Mouse (Mus musculus) limb, embryonic 13.5 days (tissue): Measurements from ENCODE around the gene Gm45213. TPM values are rescaled to one million over a fixed set of nuclear protein-coding genes. Genes with fewer than 3 reads are reported as not detected.

Source experiments
- ATAC-seq: fragments of 200-750 bp; cut with Nextera tagmentation; 2 replicates; pipeline ENCODE4 v1.8.0; 2017; ENCODE audit warnings: low read depth, moderate number of reproducible peaks, moderate TSS enrichment; ENCODE audit not compliant: low FRiP score
- H3K27ac ChIP-seq: fragments of 300-500 bp; sonication (generic); 2 replicates; pipeline ENCODE4 v1.5.1; 2015; ENCODE audit warnings: inconsistent platforms, mild to moderate bottlenecking, moderate library complexity
- H3K27me3 ChIP-seq: fragments of 300-500 bp; sonication (generic); 2 replicates; pipeline ENCODE4 v1.6.1; 2015; ENCODE audit warnings: mild to moderate bottlenecking, inconsistent platforms
- H3K36me3 ChIP-seq: fragments of 300-500 bp; sonication (generic); 2 replicates; pipeline ENCODE4 v1.6.1; 2015; ENCODE audit warnings: inconsistent platforms, mild to moderate bottlenecking, moderate library complexity
- H3K4me1 ChIP-seq: fragments of 300-500 bp; sonication (generic); 2 replicates; pipeline ENCODE4 v1.6.1; 2015; ENCODE audit warnings: inconsistent platforms
- H3K4me2 ChIP-seq: fragments of 300-500 bp; sonication (generic); replicated peaks from 2 replicates; pipeline ENCODE4 v1.6.1; 2015; ENCODE audit warnings: inconsistent platforms, mild to moderate bottlenecking, moderate library complexity
- H3K4me3 ChIP-seq: fragments of 300-500 bp; sonication (generic); 2 replicates; pipeline ENCODE4 v1.5.1; 2015; ENCODE audit warnings: moderate library complexity, mild to moderate bottlenecking, inconsistent platforms
- H3K9ac ChIP-seq: fragments of 300-500 bp; sonication (generic); 2 replicates; pipeline ENCODE4 v1.6.1; 2015; ENCODE audit warnings: mild to moderate bottlenecking, inconsistent platforms
- H3K9me3 ChIP-seq: fragments of 300-500 bp; sonication (generic); 2 replicates; pipeline ENCODE4 v1.6.1; 2016; ENCODE audit warnings: inconsistent platforms
- WGBS: fragments of 180-500 bp; shearing (Covaris S2); methylation state at CpG from one replicate; pipeline ENCODE4 v1.1.7; 2015; 5-methylcytosine and 5-hydroxymethylcytosine counted together
- polyA plus RNA-seq: library from polyadenylated mRNA; unstranded; fragments of >200 nt; fragmentation: Nextera tagmentation; extraction: Ambion mirVana; gene quantifications from 2 replicates; pipeline ENCODE4 v1.2.1, GENCODE M21; 2015

The Gm45213 gene
- polyA plus RNA-seq, 1 experiment from 2014 or later = not detected

DNA sequence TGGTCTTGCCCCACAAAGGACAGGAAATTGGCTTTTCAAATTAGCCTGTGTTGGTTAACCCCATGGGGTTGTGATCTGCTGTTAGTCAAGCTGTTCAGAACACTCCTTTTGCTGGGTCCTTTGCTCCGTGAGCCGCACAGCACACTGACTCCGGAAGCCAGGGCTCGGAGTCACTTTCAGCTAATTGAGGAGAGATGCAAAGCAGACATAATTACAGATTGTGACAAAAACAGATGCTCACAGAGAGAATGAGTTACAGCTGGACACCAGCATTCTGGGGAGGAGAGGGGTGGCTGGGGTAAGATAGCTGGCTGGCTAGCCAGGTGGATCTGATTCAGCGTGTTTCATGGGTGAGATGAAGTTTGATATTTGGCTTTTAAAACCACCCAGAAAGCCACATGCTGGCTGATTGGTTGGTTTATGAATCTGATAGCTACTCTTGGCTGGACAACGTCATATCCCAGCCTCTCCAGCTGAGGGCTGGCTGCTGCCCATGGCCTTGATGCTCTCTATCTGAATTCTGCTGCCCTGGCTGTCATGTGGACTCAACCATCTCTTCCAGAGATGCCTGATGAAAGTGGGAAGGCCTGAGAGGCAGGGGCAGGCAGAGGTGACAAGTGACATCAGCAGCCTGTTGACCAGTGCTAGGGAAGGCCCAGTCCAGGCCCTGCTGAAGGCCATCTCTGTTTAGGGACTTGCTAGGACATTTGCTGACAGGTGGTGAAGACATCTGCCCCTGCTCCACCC is 14.5 kb upstream of the Gm45213 start:
- no peak overlapping the region for H3K27ac ChIP-seq
- 0 out of 2 replicates have a peak, but pooled peaks cover 7% of the 10 kb centered on the region for H3K36me3 ChIP-seq
- peaks cover 17% of the 10 kb centered on the region for H3K4me1 ChIP-seq
- H3K9me3 ChIP-seq = no peaks in the 10 kb centered on the region
- no peak overlapping the region; the same call in 1 of the 2 replicates for H3K4me2 ChIP-seq
- peaks cover 6% of the 10 kb centered on the region; the same call in 1 of the 2 replicates for H3K27me3 ChIP-seq
- 27% methylated on average over 6 of the region's 6 CpGs for WGBS
- no peak for ATAC-seq
- H3K9ac ChIP-seq = no peak overlapping the region
- H3K4me3 ChIP-seq = no peak overlapping the region

DNA sequence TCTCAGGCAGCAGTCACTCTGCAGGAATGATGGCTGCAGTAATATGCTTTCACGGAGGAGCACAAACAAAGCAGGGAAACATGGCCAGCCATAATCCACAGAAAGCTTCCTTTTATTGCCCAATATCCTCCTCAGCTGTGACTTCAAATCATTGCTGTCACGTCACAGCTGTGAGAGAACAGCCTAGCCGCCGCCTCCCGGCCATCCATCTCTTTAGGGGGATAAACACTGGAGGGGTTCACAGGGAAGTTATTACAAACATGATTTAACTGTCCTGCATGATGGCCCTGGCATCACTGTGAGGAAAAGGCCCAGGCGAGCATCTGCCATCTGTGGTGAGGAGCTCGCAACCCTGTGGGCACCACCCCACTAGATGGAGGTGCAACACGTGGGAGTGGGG is 6.6 kb upstream of the Gm45213 start:
- H3K9ac ChIP-seq = no peak overlapping the region
- ATAC-seq = no peak

GRCm38 (mm10) chr7:66038261-66038660 is 5.1 kb upstream of the Gm45213 start:
- peaks cover 64% of the 10 kb centered on the region for H3K27me3 ChIP-seq
- H3K36me3 ChIP-seq = no peaks in the 10 kb centered on the region
- 26% methylated on average over 3 of the region's 3 CpGs for WGBS
- no peaks in the 10 kb centered on the region for H3K9me3 ChIP-seq
- peak overlapping the region; percentile 60 for H3K4me2 ChIP-seq
- no peak overlapping the region for H3K27ac ChIP-seq
- peaks cover 56% of the 10 kb centered on the region for H3K4me1 ChIP-seq
- H3K9ac ChIP-seq = no peak overlapping the region
- no peak for ATAC-seq
- no peak overlapping the region for H3K4me3 ChIP-seq

More for the DNA sequence above, 6.6 kb upstream of the Gm45213 start:
- Histone ChIP-seq H3K27me3 (peaks cover 52% of the 10 kb centered on the region), H3K27ac (no peak overlapping the region), H3K4me1 (peaks cover 52% of the 10 kb centered on the region), H3K9me3 (no peaks in the 10 kb centered on the region), H3K4me3 (no peak overlapping the region), H3K36me3 (no peaks in the 10 kb centered on the region), H3K4me2 (no peak overlapping the region)
- WGBS = 60% methylated on average over 8 of the region's 8 CpGs

DNA sequence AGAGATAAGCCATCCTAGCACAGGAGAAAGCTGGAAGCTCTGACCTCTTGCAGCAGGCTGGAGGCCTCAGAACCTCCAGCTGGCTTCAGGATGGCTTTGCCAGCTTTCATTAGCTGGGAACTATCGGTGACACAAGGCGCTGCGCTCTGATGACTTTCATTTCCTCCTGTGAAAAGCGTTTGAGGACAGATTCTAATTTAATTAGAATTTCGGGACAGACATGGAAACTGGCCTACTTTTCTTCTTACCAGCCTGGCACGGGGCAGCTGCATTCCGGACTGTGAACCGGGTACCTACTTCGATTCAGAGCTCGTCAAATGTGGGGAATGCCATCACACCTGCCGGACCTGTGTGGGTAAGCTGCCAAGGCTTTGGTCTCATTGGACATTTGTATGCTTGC is 4.7 kb upstream of the Gm45213 start:
- Histone ChIP-seq H3K4me2 (peak overlapping the region; percentile 60), H3K4me3 (no peak overlapping the region), H3K9ac (no peak overlapping the region), H3K4me1 (peaks cover 61% of the 10 kb centered on the region), H3K36me3 (no peaks in the 10 kb centered on the region), H3K9me3 (no peaks in the 10 kb centered on the region), H3K27me3 (peaks cover 64% of the 10 kb centered on the region), H3K27ac (no peak overlapping the region; the same call in 1 of the 2 replicates)
- no peak for ATAC-seq
- 24% methylated on average over 11 of the region's 11 CpGs for WGBS

- H3K9me3 ChIP-seq = no peaks in the 10 kb centered on the region
- H3K27ac ChIP-seq = no peak overlapping the region
- H3K36me3 ChIP-seq = no peaks in the 10 kb centered on the region
- H3K4me2 ChIP-seq = peak overlapping the region; percentile 60
- H3K9ac ChIP-seq = no peak overlapping the region
- peaks cover 55% of the 10 kb centered on the region for H3K27me3 ChIP-seq
- H3K4me3 ChIP-seq = peak overlapping the region; percentile 32
- peaks cover 64% of the 10 kb centered on the region for H3K4me1 ChIP-seq
- no peak for ATAC-seq
- 52% methylated on average over 18 of the region's 18 CpGs for WGBS
Observed at GRCm38 (mm10) chr7:66040026-66040814, 3.2 kb upstream of the Gm45213 start.

GRCm38 (mm10) chr7:66044617-66045016 is 1.2 kb downstream of the Gm45213 start:
- no peaks in the 10 kb centered on the region for H3K9me3 ChIP-seq
- no peak overlapping the region for H3K4me3 ChIP-seq
- H3K4me1 ChIP-seq = peaks cover 67% of the 10 kb centered on the region
- H3K4me2 ChIP-seq = no peak overlapping the region
- ATAC-seq = no peak
- 23% methylated on average over 9 of the region's 9 CpGs for WGBS
- no peaks in the 10 kb centered on the region; the same call in 1 of the 2 replicates for H3K36me3 ChIP-seq
- H3K9ac ChIP-seq = no peak overlapping the region
- no peak overlapping the region for H3K27ac ChIP-seq
- peaks cover 48% of the 10 kb centered on the region for H3K27me3 ChIP-seq

DNA sequence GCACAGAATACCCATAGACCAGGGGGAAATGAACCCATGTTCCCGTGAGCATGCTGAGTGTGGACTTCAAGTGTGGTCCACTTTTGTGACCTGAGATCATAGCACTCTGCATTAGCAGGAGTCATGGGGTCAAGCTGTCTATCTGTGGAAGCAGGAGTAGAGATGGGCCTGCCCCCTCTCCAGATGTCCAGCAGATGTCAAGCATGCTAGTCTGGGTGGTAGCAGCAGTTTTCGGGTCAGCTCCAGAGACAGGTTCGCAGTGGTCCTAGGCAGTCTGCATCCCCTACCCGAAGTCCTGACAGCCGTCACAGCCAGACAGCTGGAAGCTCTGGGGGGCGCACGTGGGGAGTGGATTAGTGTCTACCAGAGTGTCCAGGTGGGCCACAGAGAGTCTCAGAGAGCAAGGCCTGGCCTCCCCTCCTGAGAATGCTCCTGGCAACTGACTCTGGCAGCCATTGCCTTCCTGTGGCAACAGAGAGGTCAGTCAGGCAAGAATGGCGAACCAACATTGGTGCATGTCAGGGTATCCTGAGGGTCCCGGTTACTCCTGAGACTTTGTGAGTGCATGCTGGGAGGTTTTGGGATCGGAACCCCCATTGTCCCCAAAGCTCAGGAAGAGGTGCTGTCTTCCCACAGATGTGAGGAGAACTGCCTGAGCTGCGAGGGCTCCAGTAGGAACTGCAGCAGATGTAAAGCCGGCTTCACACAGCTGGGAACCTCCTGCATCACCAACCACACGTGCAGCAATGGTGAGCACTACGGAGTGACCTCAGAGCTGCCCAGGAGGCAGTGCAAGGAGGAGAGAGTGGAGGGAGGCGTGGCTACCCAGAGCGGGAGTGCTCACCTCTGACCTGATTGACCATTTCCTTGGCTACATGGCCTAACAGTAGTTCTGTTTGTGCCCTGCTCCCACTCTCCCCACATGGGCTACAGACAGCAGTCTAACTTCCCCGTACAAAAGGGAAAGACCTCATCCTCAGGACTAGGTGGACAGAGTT is 3.8 kb downstream of the Gm45213 start:
- Histone ChIP-seq H3K4me1 (peaks cover 53% of the 10 kb centered on the region), H3K9ac (0 out of 2 replicates have a peak overlapping the region, but pooled peaks have one; percentile 13), H3K4me3 (no peak overlapping the region), H3K9me3 (no peaks in the 10 kb centered on the region), H3K36me3 (no peaks in the 10 kb centered on the region; the same call in 1 of the 2 replicates), H3K27me3 (peaks cover 38% of the 10 kb centered on the region), H3K4me2 (no peak overlapping the region), H3K27ac (no peak overlapping the region)
- 38% methylated on average over 17 of the region's 17 CpGs for WGBS
- ATAC-seq = no peak

DNA sequence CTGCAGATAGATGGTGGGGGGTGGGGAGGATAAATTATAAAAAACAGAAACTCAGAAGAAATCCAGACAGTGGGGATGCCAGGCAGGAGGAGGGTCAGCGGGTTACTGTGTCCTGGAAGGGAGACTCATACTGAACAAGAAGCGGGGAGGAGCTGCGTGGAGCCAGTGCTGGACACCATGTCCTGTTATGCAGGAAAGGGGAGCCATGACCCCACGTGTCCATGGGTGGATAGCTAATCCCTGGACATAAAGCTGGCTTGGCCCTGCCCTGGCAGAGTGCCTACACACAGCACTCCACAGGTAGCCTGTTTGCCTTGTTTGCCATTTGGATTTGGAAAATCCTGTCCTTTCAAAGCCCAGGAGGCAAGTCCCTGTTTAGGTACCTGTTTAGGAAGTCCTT is 4.6 kb downstream of the Gm45213 start:
- no peak for ATAC-seq
- no peak overlapping the region for H3K4me2 ChIP-seq
- H3K36me3 ChIP-seq = no peaks in the 10 kb centered on the region; the same call in 1 of the 2 replicates
- H3K4me1 ChIP-seq = peaks cover 52% of the 10 kb centered on the region
- no peak overlapping the region for H3K9ac ChIP-seq
- no peak overlapping the region for H3K4me3 ChIP-seq
- WGBS = 77% methylated on average over 4 of the region's 4 CpGs
- H3K27ac ChIP-seq = no peak overlapping the region
- H3K9me3 ChIP-seq = 0 out of 2 replicates have a peak, but pooled peaks cover 3% of the 10 kb centered on the region
- H3K27me3 ChIP-seq = peaks cover 31% of the 10 kb centered on the region

DNA sequence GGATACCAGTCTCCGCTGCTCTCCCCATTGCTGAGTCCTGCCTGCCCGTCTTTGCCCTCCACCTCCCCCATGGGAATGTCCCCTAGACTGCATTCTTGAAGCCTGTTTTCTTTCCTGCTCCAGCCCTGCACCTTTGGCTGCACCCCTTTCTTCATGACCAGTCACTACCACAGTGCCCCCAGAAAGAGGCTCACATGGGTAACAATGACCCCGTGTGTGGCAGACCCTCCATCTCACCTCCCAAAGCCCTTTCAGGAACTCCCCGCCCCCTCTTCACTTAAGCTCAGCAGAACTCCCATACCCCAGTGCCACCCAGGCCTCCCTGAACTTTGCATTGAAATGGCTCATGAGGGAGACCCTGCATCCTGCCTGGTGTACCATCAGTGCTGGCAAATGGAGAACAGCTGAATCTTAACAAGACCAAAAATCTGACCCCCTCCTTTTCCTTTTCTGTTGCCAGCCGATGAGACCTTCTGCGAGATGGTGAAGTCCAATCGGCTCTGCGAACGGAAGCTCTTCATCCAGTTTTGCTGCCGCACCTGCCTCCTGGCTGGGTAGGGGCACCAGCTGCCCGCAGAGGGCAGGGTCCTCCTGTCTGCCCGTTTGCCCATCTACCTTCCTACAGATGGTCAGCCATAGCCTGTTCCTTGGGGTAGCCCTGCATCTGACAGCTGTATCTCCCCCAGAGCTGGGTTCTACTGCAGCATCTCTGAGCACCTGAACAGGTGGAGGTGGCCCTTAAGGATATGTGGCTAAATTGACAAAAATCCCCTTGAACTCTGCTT is 5.2 kb downstream of the Gm45213 start:
- H3K9ac ChIP-seq = no peak overlapping the region
- H3K27me3 ChIP-seq = peaks cover 24% of the 10 kb centered on the region
- 0 out of 2 replicates have a peak, but pooled peaks cover 3% of the 10 kb centered on the region for H3K9me3 ChIP-seq
- H3K4me2 ChIP-seq = no peak overlapping the region
- H3K27ac ChIP-seq = no peak overlapping the region
- ATAC-seq = no peak
- no peak overlapping the region for H3K4me3 ChIP-seq
- H3K36me3 ChIP-seq = no peaks in the 10 kb centered on the region; the same call in 1 of the 2 replicates
- peaks cover 46% of the 10 kb centered on the region for H3K4me1 ChIP-seq
- 84% methylated on average over 12 of the region's 12 CpGs for WGBS

GRCm38 (mm10) chr7:66053946-66054483 is 10.6 kb downstream of the Gm45213 start:
- 88% methylated on average over 4 of the region's 4 CpGs for WGBS
- no peaks in the 10 kb centered on the region for H3K4me1 ChIP-seq
- 0 out of 2 replicates have a peak, but pooled peaks cover 3% of the 10 kb centered on the region for H3K9me3 ChIP-seq
- H3K36me3 ChIP-seq = no peaks in the 10 kb centered on the region; the same call in 1 of the 2 replicates
- no peak overlapping the region for H3K27ac ChIP-seq
- ATAC-seq = no peak
- H3K27me3 ChIP-seq = no peaks in the 10 kb centered on the region
- H3K9ac ChIP-seq = no peak overlapping the region
- H3K4me3 ChIP-seq = no peak overlapping the region
- no peak overlapping the region for H3K4me2 ChIP-seq
